Mouse (Mus musculus) C2C12 (cell line): ENCODE results near the gene Brpf3. TPM values are rescaled to one million over a fixed set of nuclear protein-coding genes. Genes with fewer than 3 reads are reported as not detected.

Experiments
- H3K27me3 ChIP-seq: one replicate; pipeline ENCODE4 v1.6.1; 2011; ENCODE audit not compliant: control insufficient read depth, insufficient read depth, insufficient read length
- H3K36me3 ChIP-seq: one replicate; pipeline ENCODE4 v1.6.1; 2011; ENCODE audit not compliant: control insufficient read depth, insufficient read depth
- H3K4me3 ChIP-seq: one replicate; pipeline ENCODE4 v1.5.1; 2011; ENCODE audit warnings: mild to moderate bottlenecking, control low read depth; ENCODE audit not compliant: poor library complexity, insufficient read depth, severe bottlenecking
- H3K79me2 ChIP-seq: one replicate; pipeline ENCODE4 v1.6.1; 2011; ENCODE audit not compliant: control insufficient read depth, insufficient read depth
- H3K79me3 ChIP-seq: one replicate; pipeline ENCODE4 v1.6.1; 2011; ENCODE audit warnings: low read depth, control low read depth
- H3ac ChIP-seq: one replicate; pipeline ENCODE3; 2011; ENCODE audit warnings: low read depth; ENCODE audit not compliant: control insufficient read depth, insufficient read length
- CEBPB ChIP-seq: IDR thresholded peaks from one replicate; pipeline ENCODE4 v1.6.1; 2011; ENCODE audit warnings: low read depth, mild to moderate bottlenecking, control low read depth, moderate library complexity
- CTCF ChIP-seq: IDR thresholded peaks from one replicate; pipeline ENCODE4 v1.5.1; 2011; ENCODE audit not compliant: control insufficient read depth, insufficient read depth, insufficient read length
- FOSL1 ChIP-seq: IDR thresholded peaks from one replicate; pipeline ENCODE4 v1.8.0; 2011; ENCODE audit warnings: mild to moderate bottlenecking, low read length; ENCODE audit not compliant: poor library complexity, insufficient read depth, severe bottlenecking
- MAX ChIP-seq: IDR thresholded peaks from one replicate; pipeline ENCODE4 v1.6.1; 2011; ENCODE audit warnings: mild to moderate bottlenecking, control low read depth
- MYOD1 ChIP-seq: IDR thresholded peaks from one replicate; pipeline ENCODE4 v1.6.1; 2011; ENCODE audit warnings: low read depth; ENCODE audit not compliant: control insufficient read depth, insufficient read length
- MYOG ChIP-seq: IDR thresholded peaks from one replicate; pipeline ENCODE4 v1.6.1; 2011; ENCODE audit not compliant: control insufficient read depth, insufficient read length; ENCODE audit errors: extremely low read depth
- USF1 ChIP-seq: IDR thresholded peaks from one replicate; pipeline ENCODE4 v1.6.1; 2011; ENCODE audit warnings: low read depth, mild to moderate bottlenecking, control low read depth, moderate library complexity
- polyA plus RNA-seq: library from polyadenylated mRNA; unstranded; fragments of >200 nt; fragmentation: generic; extraction: Trizol; gene quantifications from one replicate; pipeline ENCODE4 v1.2.1, GENCODE M21; 2012; ENCODE audit warnings: missing spikeins

Brpf3 gene
- polyA plus RNA-seq, 1 experiment = 10.8 TPM

GRCm38 (mm10) chr17:28843665-28844064, 42.8 kb downstream of the Brpf3 start:
- H3K27me3 ChIP-seq = peaks cover 4% of the 10 kb centered on the region
- H3K4me3 ChIP-seq = no peak overlapping the region
- H3K79me2 ChIP-seq = no peaks in the 10 kb centered on the region
- no peak for TF ChIP-seq MYOG
- TF ChIP-seq CEBPB = no peak
- TF ChIP-seq MAX = no peak
- no peak for TF ChIP-seq CTCF
- no peak for TF ChIP-seq USF1
- TF ChIP-seq MYOD1 = no peak
- no peak for TF ChIP-seq FOSL1
- no peaks in the 10 kb centered on the region for H3K79me3 ChIP-seq
- H3ac ChIP-seq = no peak overlapping the region
- no peaks in the 10 kb centered on the region for H3K36me3 ChIP-seq

GRCm38 (mm10) chr17:28846974-28847617, 46.2 kb downstream of the Brpf3 start:
- peaks cover 9% of the 10 kb centered on the region for H3K27me3 ChIP-seq
- no peak overlapping the region for H3K4me3 ChIP-seq
- H3ac ChIP-seq = no peak overlapping the region
- no peaks in the 10 kb centered on the region for H3K79me3 ChIP-seq
- H3K79me2 ChIP-seq = no peaks in the 10 kb centered on the region
- no peaks in the 10 kb centered on the region for H3K36me3 ChIP-seq
- TF ChIP-seq USF1 (no peak), CEBPB (no peak), CTCF (no peak), MYOG (no peak), FOSL1 (no peak), MAX (no peak), MYOD1 (no peak)

GRCm38 (mm10) chr17:28850511-28850910, 49.6 kb downstream of the Brpf3 start:
- no peaks in the 10 kb centered on the region for H3K79me3 ChIP-seq
- TF ChIP-seq USF1 = no peak
- TF ChIP-seq MAX = no peak
- no peak for TF ChIP-seq CTCF
- no peak for TF ChIP-seq MYOD1
- no peak for TF ChIP-seq CEBPB
- TF ChIP-seq MYOG = no peak
- TF ChIP-seq FOSL1 = no peak
- H3K79me2 ChIP-seq = no peaks in the 10 kb centered on the region
- peaks cover 11% of the 10 kb centered on the region for H3K27me3 ChIP-seq
- no peak overlapping the region for H3K4me3 ChIP-seq
- no peak overlapping the region for H3ac ChIP-seq
- no peaks in the 10 kb centered on the region for H3K36me3 ChIP-seq

- H3ac ChIP-seq = no peak overlapping the region
- H3K36me3 ChIP-seq = no peaks in the 10 kb centered on the region
- TF ChIP-seq FOSL1 = no peak
- TF ChIP-seq USF1 = no peak
- no peak for TF ChIP-seq MYOG
- TF ChIP-seq CTCF = no peak
- no peak for TF ChIP-seq CEBPB
- TF ChIP-seq MYOD1 = no peak
- no peak for TF ChIP-seq MAX
- H3K79me2 ChIP-seq = no peaks in the 10 kb centered on the region
- no peak overlapping the region for H3K4me3 ChIP-seq
- H3K27me3 ChIP-seq = peaks cover 6% of the 10 kb centered on the region
- H3K79me3 ChIP-seq = no peaks in the 10 kb centered on the region
These were observed 53.5 kb downstream of the Brpf3 start for GRCm38 (mm10) chr17:28854377-28854776.

GRCm38 (mm10) chr17:28855166-28855885, 54.4 kb downstream of the Brpf3 start:
- Histone ChIP-seq H3K79me3 (no peaks in the 10 kb centered on the region), H3K36me3 (no peaks in the 10 kb centered on the region), H3K79me2 (no peaks in the 10 kb centered on the region), H3K27me3 (peaks cover 7% of the 10 kb centered on the region), H3ac (no peak overlapping the region), H3K4me3 (no peak overlapping the region)
- peak; percentile 71 for TF ChIP-seq CEBPB
- no peak for TF ChIP-seq USF1

GRCm38 (mm10) chr17:28856030-28856429, 55.1 kb downstream of the Brpf3 start:
- no peaks in the 10 kb centered on the region for H3K36me3 ChIP-seq
- H3ac ChIP-seq = no peak overlapping the region
- H3K4me3 ChIP-seq = no peak overlapping the region
- no peaks in the 10 kb centered on the region for H3K79me3 ChIP-seq
- no peaks in the 10 kb centered on the region for H3K79me2 ChIP-seq
- H3K27me3 ChIP-seq = peaks cover 7% of the 10 kb centered on the region
- TF ChIP-seq FOSL1 (no peak), CEBPB (peak; percentile 61)
